Mouse (Mus musculus) MEL (cell line): ENCODE data around the gene Adamts2. TPM values are rescaled to one million over a fixed set of nuclear protein-coding genes. Genes with fewer than 3 reads are reported as not detected.

Experiments used
- DNase-seq: peaks from one replicate; pipeline ENCODE4 v3.0.0; 2011; ENCODE audit warnings: low read depth, low spot score
- H3K27ac ChIP-seq: 2 replicates; pipeline ENCODE4 v1.5.1; 2012; ENCODE audit warnings: low read depth, mild to moderate bottlenecking, control low read depth, low read length, moderate library complexity; ENCODE audit not compliant: control insufficient read depth
- H3K27me3 ChIP-seq, 2 experiments: fragments of 150-350 bp in 1 of 2; sonication (generic) in 1 of 2; 2 replicates each; pipeline ENCODE4 v1.6.1; 2012; ENCODE audit warnings: low read length in 2 of 2, mild to moderate bottlenecking in 2 of 2, improper control_type of control experiment in 1 of 2, moderate library complexity in 1 of 2; ENCODE audit not compliant: insufficient read depth in 2 of 2, control insufficient read depth in 1 of 2
- H3K36me3 ChIP-seq, 2 experiments: 2 replicates each; pipeline ENCODE4 v1.6.1; 2012 to 2014; ENCODE audit warnings: low read length in 2 of 2, improper control_type of control experiment in 1 of 2, inconsistent platforms in 1 of 2, mild to moderate bottlenecking in 1 of 2; ENCODE audit not compliant: insufficient read depth in 2 of 2, control insufficient read depth in 1 of 2
- H3K4me1 ChIP-seq, 2 experiments: fragments of 150-350 bp in 1 of 2; sonication (generic) in 1 of 2; 2 replicates each; pipeline ENCODE4 v1.6.1; 2012; ENCODE audit warnings: low read length in 2 of 2, improper control_type of control experiment in 1 of 2, mild to moderate bottlenecking in 1 of 2; ENCODE audit not compliant: insufficient read depth in 2 of 2, control insufficient read depth in 1 of 2
- H3K4me3 ChIP-seq, 2 experiments: fragments of 150-350 bp in 1 of 2; sonication (generic) in 1 of 2; 2 replicates each; pipeline ENCODE4 v1.5.1; 2012; ENCODE audit warnings: low read depth in 2 of 2, low read length in 2 of 2, mild to moderate bottlenecking in 2 of 2, moderate library complexity in 2 of 2, control low read depth in 1 of 2, improper control_type of control experiment in 1 of 2; ENCODE audit not compliant: control insufficient read depth in 1 of 2, insufficient read depth in 1 of 2
- H3K79me2 ChIP-seq: 2 replicates; pipeline ENCODE4 v1.6.1; 2012; ENCODE audit warnings: mild to moderate bottlenecking, low read length, moderate library complexity; ENCODE audit not compliant: control insufficient read depth, poor library complexity, insufficient read depth
- H3K9ac ChIP-seq: 2 replicates; pipeline ENCODE4 v1.6.1; 2012; ENCODE audit warnings: low read depth, mild to moderate bottlenecking, control low read depth, low read length, moderate library complexity; ENCODE audit not compliant: control insufficient read depth, poor library complexity, severe bottlenecking
- H3K9me3 ChIP-seq: fragments of 150-350 bp; sonication (generic); replicated peaks from 2 replicates; pipeline ENCODE4 v1.6.1; 2012; ENCODE audit warnings: mild to moderate bottlenecking, low read length, improper control_type of control experiment, moderate library complexity; ENCODE audit not compliant: insufficient read depth
- BHLHE40 ChIP-seq: IDR thresholded peaks from 2 replicates; pipeline ENCODE4 v1.6.1; 2012; ENCODE audit warnings: low read depth, mild to moderate bottlenecking, inconsistent platforms, low read length, improper control_type of control experiment, borderline replicate concordance
- CHD1 ChIP-seq: IDR thresholded peaks from 2 replicates; pipeline ENCODE4 v1.6.1; 2012; ENCODE audit warnings: low read depth, mild to moderate bottlenecking, inconsistent platforms, low read length, improper control_type of control experiment
- CHD2 ChIP-seq: IDR thresholded peaks from 2 replicates; pipeline ENCODE4 v1.6.1; 2011; ENCODE audit warnings: low read length, improper control_type of control experiment
- CTCF ChIP-seq, 3 experiments: IDR thresholded peaks in 2 of 3; conservative IDR thresholded peaks in 1 of 3; 2 replicates each; pipeline ENCODE4 v1.5.1; 2011 to 2012; ENCODE audit warnings: low read length in 3 of 3, low read depth in 2 of 3, mild to moderate bottlenecking in 2 of 3, improper control_type of control experiment in 1 of 3, inconsistent platforms in 1 of 3, mixed read lengths in 1 of 3, moderate library complexity in 1 of 3; ENCODE audit not compliant: control insufficient read depth in 1 of 3, insufficient read depth in 1 of 3, poor library complexity in 1 of 3, severe bottlenecking in 1 of 3
- E2F4 ChIP-seq: IDR thresholded peaks from 2 replicates; pipeline ENCODE4 v1.6.1; 2011; ENCODE audit warnings: low read depth, low read length, improper control_type of control experiment, borderline replicate concordance
- ELF1 ChIP-seq: IDR thresholded peaks from 2 replicates; pipeline ENCODE4 v1.6.1; 2014; ENCODE audit warnings: low read depth, mild to moderate bottlenecking, inconsistent platforms, low read length, improper control_type of control experiment, moderate library complexity
- EP300 ChIP-seq, 2 experiments: IDR thresholded peaks; 2 replicates each; pipeline ENCODE4 v1.6.1; 2011; ENCODE audit warnings: improper control_type of control experiment in 2 of 2, low read length in 2 of 2, low read depth in 1 of 2, mild to moderate bottlenecking in 1 of 2
- GABPA ChIP-seq: IDR thresholded peaks from 2 replicates; pipeline ENCODE4 v1.6.1; 2012; ENCODE audit warnings: low read depth, mild to moderate bottlenecking, inconsistent platforms, low read length, improper control_type of control experiment, moderate library complexity
- GATA1 ChIP-seq: IDR thresholded peaks from 2 replicates; pipeline ENCODE4 v1.6.1; 2011; ENCODE audit warnings: low read depth, low read length, improper control_type of control experiment
- HCFC1 ChIP-seq: IDR thresholded peaks from 2 replicates; pipeline ENCODE4 v1.6.1; 2012; ENCODE audit warnings: low read depth, mild to moderate bottlenecking, inconsistent platforms, low read length, improper control_type of control experiment, moderate library complexity
- JUND ChIP-seq: IDR thresholded peaks from 2 replicates; pipeline ENCODE4 v1.6.1; 2011; ENCODE audit warnings: low read depth, mild to moderate bottlenecking, improper control_type of control experiment, low read length
- KAT2A ChIP-seq: conservative IDR thresholded peaks from 2 replicates; pipeline ENCODE4 v1.6.1; 2012; ENCODE audit warnings: low read depth, low read length, improper control_type of control experiment, inconsistent platforms
- MAFK ChIP-seq: IDR thresholded peaks from 2 replicates; pipeline ENCODE4 v1.6.1; 2011; ENCODE audit warnings: low read depth, mild to moderate bottlenecking, low read length, improper control_type of control experiment, borderline replicate concordance
- MAZ ChIP-seq: IDR thresholded peaks from 2 replicates; pipeline ENCODE4 v1.6.1; 2012; ENCODE audit warnings: low read depth, mild to moderate bottlenecking, inconsistent platforms, low read length, improper control_type of control experiment
- MEF2A ChIP-seq: IDR thresholded peaks from 2 replicates; pipeline ENCODE4 v1.6.1; 2014; ENCODE audit warnings: low read depth, mild to moderate bottlenecking, inconsistent platforms, low read length, improper control_type of control experiment; ENCODE audit not compliant: poor library complexity, insufficient replicate concordance, severe bottlenecking; ENCODE audit errors: extremely low read depth
- MXI1 ChIP-seq: IDR thresholded peaks from 2 replicates; pipeline ENCODE4 v1.6.1; 2011; ENCODE audit warnings: mild to moderate bottlenecking, low read depth, low read length, improper control_type of control experiment
- MYC ChIP-seq: IDR thresholded peaks from 2 replicates; pipeline ENCODE4 v1.6.1; 2011; ENCODE audit warnings: low read depth, mild to moderate bottlenecking, low read length, improper control_type of control experiment, moderate library complexity
- NELFE ChIP-seq: IDR thresholded peaks from 2 replicates; pipeline ENCODE4 v1.6.1; 2011; ENCODE audit warnings: low read depth, low read length, improper control_type of control experiment
- NRF1 ChIP-seq: IDR thresholded peaks from 2 replicates; pipeline ENCODE4 v1.6.1; 2014; ENCODE audit warnings: low read depth, mild to moderate bottlenecking, inconsistent platforms, low read length, improper control_type of control experiment, moderate library complexity; ENCODE audit not compliant: poor library complexity, insufficient read depth, severe bottlenecking
- POLR2A ChIP-seq, 2 experiments: IDR thresholded peaks; 2 replicates each; pipeline ENCODE4 v1.6.1; 2011 to 2012; ENCODE audit warnings: low read length in 2 of 2, mild to moderate bottlenecking in 2 of 2, control low read depth in 1 of 2, improper control_type of control experiment in 1 of 2, low read depth in 1 of 2, moderate library complexity in 1 of 2; ENCODE audit not compliant: control insufficient read depth in 1 of 2, insufficient read depth in 1 of 2, poor library complexity in 1 of 2
- POLR2AphosphoS2 ChIP-seq: IDR thresholded peaks from 2 replicates; pipeline ENCODE4 v1.6.1; 2011; ENCODE audit warnings: low read length, improper control_type of control experiment
- POLR2AphosphoS5 ChIP-seq: IDR thresholded peaks from 2 replicates; pipeline ENCODE4 v1.6.1; 2012; ENCODE audit warnings: low read depth, borderline replicate concordance, mild to moderate bottlenecking, inconsistent platforms, low read length, moderate library complexity, mixed read lengths
- RCOR1 ChIP-seq: IDR thresholded peaks from 2 replicates; pipeline ENCODE4 v1.6.1; 2012; ENCODE audit warnings: low read depth, mild to moderate bottlenecking, inconsistent platforms, low read length, improper control_type of control experiment
- SIN3A ChIP-seq: IDR thresholded peaks from 2 replicates; pipeline ENCODE4 v1.6.1; 2012; ENCODE audit warnings: low read length, improper control_type of control experiment, inconsistent platforms
- SMC3 ChIP-seq: IDR thresholded peaks from 2 replicates; pipeline ENCODE4 v1.6.1; 2011; ENCODE audit warnings: low read depth, low read length, improper control_type of control experiment
- TBP ChIP-seq: IDR thresholded peaks from 2 replicates; pipeline ENCODE4 v1.8.0; 2011; ENCODE audit warnings: low read depth, low read length, improper control_type of control experiment
- TCF12 ChIP-seq: IDR thresholded peaks from 2 replicates; pipeline ENCODE4 v1.6.1; 2014; ENCODE audit warnings: low read depth, mild to moderate bottlenecking, inconsistent platforms, low read length, improper control_type of control experiment, moderate library complexity
- UBTF ChIP-seq: IDR thresholded peaks from 2 replicates; pipeline ENCODE4 v1.6.1; 2012; ENCODE audit warnings: low read depth, mild to moderate bottlenecking, inconsistent platforms, low read length, improper control_type of control experiment, moderate library complexity, borderline replicate concordance; ENCODE audit not compliant: insufficient read depth
- USF2 ChIP-seq, 2 experiments: IDR thresholded peaks; 2 replicates each; pipeline ENCODE4 v1.6.1; 2011 to 2012; ENCODE audit warnings: improper control_type of control experiment in 2 of 2, low read length in 2 of 2, borderline replicate concordance in 1 of 2, inconsistent platforms in 1 of 2, low read depth in 1 of 2, mild to moderate bottlenecking in 1 of 2; ENCODE audit not compliant: insufficient read depth in 1 of 2
- ZKSCAN1 ChIP-seq: IDR thresholded peaks from 2 replicates; pipeline ENCODE4 v1.6.1; 2012; ENCODE audit warnings: low read depth, mild to moderate bottlenecking, inconsistent platforms, low read length, improper control_type of control experiment, moderate library complexity
- ZMIZ1 ChIP-seq: IDR thresholded peaks from 2 replicates; pipeline ENCODE4 v1.6.1; 2012; ENCODE audit warnings: low read depth, mild to moderate bottlenecking, inconsistent platforms, low read length, improper control_type of control experiment, moderate library complexity
- polyA plus RNA-seq, 2 experiments: library from polyadenylated mRNA; stranded (reverse) in 1 of 2; unstranded in 1 of 2; fragments of >175 nt in 1 of 2; fragments of >200 nt in 1 of 2; gene quantifications; 2 replicates each; pipeline versions ENCODE4 v1.2.1 to v1.2.4; 2012; ENCODE audit warnings: low replicate concordance in 2 of 2, low read depth in 1 of 2; ENCODE audit not compliant: insufficient read length in 2 of 2, insufficient read depth in 1 of 2, missing spikeins in 1 of 2
- total RNA-seq: library from RNA; depleted of rRNA; stranded (reverse); fragments of 300-350 nt; gene quantifications from 2 replicates; pipeline ENCODE4 v1.2.3, GENCODE M21; 2012

Gene Adamts2
- total and polyA plus RNA-seq, 3 experiments, result not detected

DNA sequence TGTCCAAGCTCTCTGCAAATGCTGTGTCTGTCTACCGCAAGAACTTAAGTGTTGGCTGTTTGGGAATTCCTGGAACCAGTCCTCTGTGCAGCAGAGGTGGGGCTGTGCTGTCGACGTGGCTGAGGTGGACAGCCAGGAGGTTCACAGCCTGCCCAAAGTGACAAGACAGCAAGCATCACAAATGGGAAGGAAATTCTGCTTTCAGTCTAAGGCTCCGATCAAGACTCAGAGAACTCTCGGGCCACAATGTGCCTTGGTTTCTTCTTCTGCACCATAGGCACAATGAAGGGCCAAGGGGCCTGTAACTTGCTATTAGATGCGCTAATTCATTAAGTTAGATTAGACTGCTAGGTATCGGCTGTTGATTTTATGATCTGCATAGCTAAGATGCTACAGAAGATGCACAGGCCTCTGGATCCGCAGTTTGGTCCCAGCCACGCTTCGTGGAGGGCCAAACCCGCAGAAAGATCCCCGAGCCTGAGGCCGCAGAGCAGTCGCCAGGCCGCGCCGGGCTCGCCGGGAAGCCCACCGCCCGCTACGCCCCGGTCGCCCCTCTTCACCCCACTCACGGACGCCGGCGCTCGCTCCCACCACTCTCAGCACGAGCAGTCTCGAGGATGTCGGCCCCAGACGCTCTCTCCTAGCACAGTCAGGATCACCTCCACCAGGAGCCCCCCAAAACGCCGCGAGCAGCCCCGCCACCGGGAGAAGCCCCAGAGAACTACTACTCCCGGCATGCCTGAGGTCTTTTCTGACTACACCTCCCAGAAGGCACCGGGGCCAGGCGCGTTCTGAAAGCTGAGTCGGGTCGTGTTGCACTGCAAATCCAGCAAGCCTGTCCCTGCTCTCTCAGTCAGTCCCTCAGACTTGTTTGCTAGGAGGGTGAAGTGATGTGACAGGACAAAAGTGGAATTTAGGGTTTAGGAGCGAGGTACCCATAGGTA lies 225.4 kb downstream of the Adamts2 start, which contains the start of gene Zfp354c:
Zfp354c (minus strand) TSS at position 715 of the 944 bp plus-strand sequence.
- Histone ChIP-seq H3K27me3 (no peaks in the 10 kb centered on the region), H3K9me3 (no peaks in the 10 kb centered on the region), H3K9ac (peak within 1 kb of the TSS; percentile 74), H3K4me3 (peak within 1 kb of the TSS; percentile 70 to 81), H3K27ac (no peak within 1 kb of the TSS), H3K79me2 (no peaks in the 10 kb centered on the region; the same call in 1 of the 2 replicates), H3K4me1 (peaks cover 3 to 4% of the 10 kb centered on the region in 2 experiments; a peak in 1 of 4 replicates), H3K36me3 (0 out of 4 replicates have a peak, but pooled peaks cover 0 to 2% of the 10 kb centered on the region in 2 experiments)
- no peak for TF ChIP-seq EP300 (IDR thresholded peaks at IDR 0.05; ENCODE audit: low read depth in 1 of 2, low read length in 2 of 2)
- TF ChIP-seq POLR2AphosphoS5, result no peak
- TF ChIP-seq MXI1, result peak; percentile 51; the same call in 1 of the 2 replicates
- TF ChIP-seq RCOR1, result no peak
- TF ChIP-seq POLR2A (IDR thresholded peaks at IDR 0.05; ENCODE audit: control insufficient read depth in 1 of 2, insufficient read depth in 1 of 2, low read depth in 1 of 2, low read length in 2 of 2, poor library complexity in 1 of 2), result peak; percentile 52 to 91
- peak; percentile 93 for TF ChIP-seq POLR2AphosphoS2
- TF ChIP-seq ZMIZ1, result peak; percentile 72; the same call in 1 of the 2 replicates
- no peak for TF ChIP-seq CHD1
- no peak for TF ChIP-seq CTCF (IDR thresholded peaks at IDR 0.05 in 2 of 3, conservative IDR thresholded peaks at IDR 0.05 in 1 of 3; ENCODE audit: control insufficient read depth in 1 of 3, insufficient read depth in 1 of 3, low read depth in 2 of 3, low read length in 3 of 3, poor library complexity in 1 of 3, severe bottlenecking in 1 of 3)
- no peak for TF ChIP-seq JUND
- TF ChIP-seq USF2 (IDR thresholded peaks at IDR 0.05; ENCODE audit: borderline replicate concordance in 1 of 2, insufficient read depth in 1 of 2, low read depth in 1 of 2, low read length in 2 of 2), result no peak
- TF ChIP-seq KAT2A, result peak; percentile 88
- no peak for TF ChIP-seq ZKSCAN1
- no peak for TF ChIP-seq MAFK
- no peak for TF ChIP-seq CHD2
- peak; percentile 99 for TF ChIP-seq HCFC1
- TF ChIP-seq E2F4, result no peak
- TF ChIP-seq MEF2A, result no peak
- TF ChIP-seq GABPA, result no peak
- TF ChIP-seq TBP, result peak; percentile 80
- 0 out of 2 replicates have a peak, but pooled peaks have one; percentile 41 for TF ChIP-seq TCF12
- TF ChIP-seq MAZ, result peak; percentile 70; the same call in 1 of the 2 replicates
- no peak for TF ChIP-seq SMC3
- no peak for TF ChIP-seq BHLHE40
- TF ChIP-seq NELFE, result peak; percentile 85
- TF ChIP-seq SIN3A, result peak; percentile 63; the same call in 1 of the 2 replicates
- TF ChIP-seq UBTF, result no peak
- 0 out of 2 replicates have a peak, but pooled peaks have one; percentile 9 for TF ChIP-seq MYC
- TF ChIP-seq ELF1, result no peak
- TF ChIP-seq GATA1, result no peak
- TF ChIP-seq NRF1, result peak; percentile 34; the same call in 1 of the 2 replicates
- peak; percentile 92 for DNase-seq
